Mouse (Mus musculus): ENCODE measurements around the gene Rac1.
"Not testable (repeated sequence)": the region's sequence is repeated elsewhere in the genome, so short reads cannot be mapped to it uniquely, and the experiment has no call there.

Rac1 gene

GRCm38 (mm10) chr5:143527486-143528307, at the start of gene Rac1:
TSS of gene Rac1 (minus strand) at chr5:143528036.
- DNase-seq, result peak; percentile 98

GRCm38 (mm10) chr5:143574261-143575178, 46.7 kb upstream of the Rac1 start:
- no peak for DNase-seq

- DNase-seq, result no peak
Observed at GRCm38 (mm10) chr5:143573067-143573466, 45.2 kb upstream of the Rac1 start.

GRCm38 (mm10) chr5:143572195-143572594, 44.4 kb upstream of the Rac1 start:
- no peak for DNase-seq

- peak; percentile 89 for DNase-seq
Observed at GRCm38 (mm10) chr5:143567860-143568259, 40.0 kb upstream of the Rac1 start.

- DNase-seq, result no peak
Observed at GRCm38 (mm10) chr5:143567258-143567670, 39.4 kb upstream of the Rac1 start.

GRCm38 (mm10) chr5:143566804-143567203, 39.0 kb upstream of the Rac1 start:
- not testable (repeated sequence) for DNase-seq

GRCm38 (mm10) chr5:143561544-143562185, 33.8 kb upstream of the Rac1 start:
- DNase-seq, result no peak

- no peak for DNase-seq
Observed at GRCm38 (mm10) chr5:143561009-143561408, 33.2 kb upstream of the Rac1 start.

- no peak for DNase-seq
Observed at GRCm38 (mm10) chr5:143558731-143559130, 30.9 kb upstream of the Rac1 start.

- no peak for DNase-seq
Observed at GRCm38 (mm10) chr5:143555233-143555632, 27.4 kb upstream of the Rac1 start.

GRCm38 (mm10) chr5:143552911-143553310, 25.1 kb upstream of the Rac1 start:
- DNase-seq, result no peak

GRCm38 (mm10) chr5:143548922-143549321, 21.1 kb upstream of the Rac1 start:
- not testable (repeated sequence) for DNase-seq

GRCm38 (mm10) chr5:143548401-143548846, 20.6 kb upstream of the Rac1 start:
- DNase-seq, result peak; percentile 98

GRCm38 (mm10) chr5:143547866-143548265, 20.0 kb upstream of the Rac1 start:
- DNase-seq, result no peak

GRCm38 (mm10) chr5:143547384-143547783, 19.5 kb upstream of the Rac1 start:
- peak; percentile 58 for DNase-seq

- no peak for DNase-seq
Observed at GRCm38 (mm10) chr5:143539111-143539510, 11.3 kb upstream of the Rac1 start.

- DNase-seq, result no peak
Observed at GRCm38 (mm10) chr5:143537022-143537421, 9.2 kb upstream of the Rac1 start.

GRCm38 (mm10) chr5:143534922-143535321, 7.1 kb upstream of the Rac1 start:
- DNase-seq, result no peak

GRCm38 (mm10) chr5:143530715-143531114, 2.9 kb upstream of the Rac1 start:
- no peak for DNase-seq

GRCm38 (mm10) chr5:143528308-143528683, 460 bp upstream of the Rac1 start:
- peak; percentile 13 for DNase-seq

GRCm38 (mm10) chr5:143526698-143527331, 1.0 kb downstream of the Rac1 start:
- DNase-seq, result no peak
